8 mouse cellular contexts compared by ENCODE assay signal in the genomic region with DNA sequence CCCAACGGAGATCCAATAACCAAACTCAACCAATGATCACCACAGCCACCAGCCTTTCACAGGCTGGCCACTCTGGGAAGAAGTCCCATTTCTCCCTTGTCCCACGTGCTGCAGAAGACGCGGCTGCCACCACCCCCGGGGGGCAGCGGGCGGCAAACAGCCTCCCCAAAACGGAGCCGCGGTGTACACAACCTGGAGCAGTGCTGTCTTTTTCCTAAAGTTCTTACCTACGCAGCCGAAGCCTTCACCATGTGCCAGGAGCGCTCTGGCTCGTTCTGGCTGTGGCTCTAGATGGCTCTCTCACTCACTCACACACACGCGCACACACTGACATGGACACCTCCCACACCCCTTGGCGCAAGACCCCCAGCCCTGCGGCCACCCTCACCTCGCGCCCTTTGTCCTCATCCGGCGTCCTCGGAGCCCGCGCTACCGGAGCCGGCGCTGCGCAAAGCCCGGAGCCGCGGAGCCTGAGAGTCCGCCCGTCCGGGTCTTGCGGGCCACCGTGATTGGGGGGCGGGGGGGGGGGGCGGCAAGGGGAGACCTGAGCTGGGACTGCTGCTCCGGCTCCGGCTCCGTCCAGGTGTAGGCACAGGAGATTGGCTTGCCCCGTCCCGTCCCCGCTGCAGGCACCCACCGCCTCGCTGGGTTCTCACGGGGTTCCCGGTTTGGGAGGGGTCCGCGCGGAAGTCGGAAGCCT. TPM values are rescaled to one million over a fixed set of nuclear protein-coding genes. Genes with fewer than 3 reads are reported as not detected.
DNase-seq lines count a peak whose midpoint lies in the region; ATAC-seq and TF ChIP-seq lines count a peak whose summit lies in the region.

A gene (minus strand): TSS at position 628 of the 700 bp plus-strand sequence.

- peaks cover 21% of the 10 kb centered on the region for H3K27me3 ChIP-seq in forebrain, embryonic 15.5 days
- H3K27me3 ChIP-seq in limb, embryonic 13.5 days, result peaks cover 25% of the 10 kb centered on the region

- H3K4me1 ChIP-seq in forebrain, embryonic 15.5 days, result peaks cover 13% of the 10 kb centered on the region
- H3K4me1 ChIP-seq in limb, embryonic 13.5 days, result peaks cover 26% of the 10 kb centered on the region
- H3K4me1 ChIP-seq in olfactory bulb, adult 2 months (ENCODE audit: control insufficient read depth, insufficient read depth, low read length), result peaks cover 10% of the 10 kb centered on the region

- H3K9ac ChIP-seq in forebrain, embryonic 15.5 days (replicated peaks), result peak within 1 kb of the TSS; percentile 51
- H3K9ac ChIP-seq in limb, embryonic 13.5 days, result peak within 1 kb of the TSS; percentile 68

- no peaks in the 10 kb centered on the region for H3K36me3 ChIP-seq in forebrain, embryonic 15.5 days
- no peaks in the 10 kb centered on the region for H3K36me3 ChIP-seq in limb, embryonic 13.5 days

- TF ChIP-seq POLR2A in olfactory bulb, adult 2 months (IDR thresholded peaks at IDR 0.05; ENCODE audit: insufficient read depth, low read depth, low read length), result no peak

- H3K9me3 ChIP-seq in forebrain, embryonic 15.5 days, result no peaks in the 10 kb centered on the region
- no peaks in the 10 kb centered on the region for H3K9me3 ChIP-seq in limb, embryonic 13.5 days

- under 1% methylated on average over 52 of the region's 53 CpGs for WGBS in forebrain, embryonic 15.5 days
- WGBS in limb, embryonic 13.5 days, result under 1% methylated on average over 44 of the region's 53 CpGs
- WGBS in olfactory bulb, adult 2 months, result under 1% methylated on average over 52 of the region's 53 CpGs

- DNase-seq in layer of hippocampus, adult 2 months (ENCODE audit: low spot score in 2 of 2), result no peak
- no peak for DNase-seq in layer of hippocampus, adult 18-20 months (ENCODE audit: low spot score in 2 of 2)
- peak; percentile 51 to 65 for DNase-seq in adrenal gland, postnatal 36 days

- peak; percentile 75 for ATAC-seq in forebrain, embryonic 15.5 days (replicated peaks)
- peak; percentile 54; the same call in 1 of the 2 replicates for ATAC-seq in limb, embryonic 13.5 days (ENCODE audit: low FRiP score, low read depth)
- no peak for ATAC-seq in monocyte, adult 5-6 weeks (replicated peaks; ENCODE audit: insufficient number of reproducible peaks, low FRiP score, low TSS enrichment, poor library complexity, severe bottlenecking)
- ATAC-seq in megakaryocyte-erythroid progenitor cell, adult 5-6 weeks (replicated peaks; ENCODE audit: low FRiP score, low TSS enrichment, poor library complexity, severe bottlenecking), result no peak

- peak within 1 kb of the TSS; percentile 99 for H3K4me2 ChIP-seq in forebrain, embryonic 15.5 days (replicated peaks)
- H3K4me2 ChIP-seq in limb, embryonic 13.5 days (replicated peaks), result peak within 1 kb of the TSS; percentile 97

- no peak for TF ChIP-seq CTCF in layer of hippocampus, adult 2 months (conservative IDR thresholded peaks at IDR 0.05)
- no peak for TF ChIP-seq CTCF in olfactory bulb, adult 2 months (IDR thresholded peaks at IDR 0.05; ENCODE audit: insufficient read depth, low read depth, low read length)

- peak within 1 kb of the TSS; percentile 46 for H3K4me3 ChIP-seq in layer of hippocampus, adult 2 months
- H3K4me3 ChIP-seq in forebrain, embryonic 15.5 days, result peak within 1 kb of the TSS; percentile 57
- H3K4me3 ChIP-seq in limb, embryonic 13.5 days, result peak within 1 kb of the TSS; percentile 56
- H3K4me3 ChIP-seq in olfactory bulb, adult 2 months (ENCODE audit: insufficient read depth, low read depth, low read length), result peak within 1 kb of the TSS; percentile 52

- H3K27ac ChIP-seq in layer of hippocampus, adult 2 months, result no peak within 1 kb of the TSS
- H3K27ac ChIP-seq in forebrain, embryonic 15.5 days (replicated peaks), result no peak within 1 kb of the TSS
- no peak within 1 kb of the TSS for H3K27ac ChIP-seq in limb, embryonic 13.5 days
- no peak within 1 kb of the TSS for H3K27ac ChIP-seq in olfactory bulb, adult 2 months (ENCODE audit: insufficient read depth, low read depth, low read length)

RNA-seq across cellular contexts. Expression of the gene that starts here (rescaled TPM):
- under 1 TPM; 0.27 to 0.38 TPM for total RNA-seq in layer of hippocampus, adult 2 months (2021)
- total RNA-seq in layer of hippocampus, adult 18-20 months (2021), result under 1 TPM; 0.28 to 0.72 TPM
- 10 to 100 TPM; 29.2 to 77.1 TPM for total RNA-seq in adrenal gland, postnatal 36 days (2021)
- 0.31 and 0.43 TPM in 2 replicates for polyA plus RNA-seq in forebrain, embryonic 15.5 days (2015; fragmentation: Nextera tagmentation; extraction: Ambion mirVana)
- polyA plus RNA-seq in limb, embryonic 13.5 days (2015; fragmentation: Nextera tagmentation; extraction: Ambion mirVana), result 2.6 and 2.8 TPM in 2 replicates
- not detected in 2 replicates for polyA plus RNA-seq in olfactory bulb, adult 2 months (2012; ENCODE audit: insufficient read depth, insufficient read length, low replicate concordance, missing spikeins)
- not detected in 3 replicates for total RNA-seq in monocyte, adult 5-6 weeks (2017)
- total RNA-seq in megakaryocyte-erythroid progenitor cell, adult 5-6 weeks (2014; fragmentation: Nextera tagmentation), result 7.2 TPM in 1 of 2 replicates, not detected in the other
- total RNA-seq in megakaryocyte-erythroid progenitor cell, adult 5-6 weeks (2017), result not detected in 2 replicates

Comparison
In these comparisons a context has a peak if more than half of its experiments do, and no peak if none do; other contexts are left out.
1. Peak in ATAC-seq, H3K4me3 ChIP-seq, H3K9ac ChIP-seq and H3K4me2 ChIP-seq in forebrain, embryonic 15.5 days; RNA of the gene not detected or under 1 TPM.
2. DNase-seq: peak in adrenal gland, postnatal 36 days (2 of 2); none in layer of hippocampus, adult 2 months (0 of 2) and layer of hippocampus, adult 18-20 months (0 of 2).
3. Peak in every context shown above with its lines, with median percentiles within 50 percentile points of each other: H3K4me3 ChIP-seq.